Comparison of ENCODE assay signal across 8 mouse cellular contexts in the genomic region with DNA sequence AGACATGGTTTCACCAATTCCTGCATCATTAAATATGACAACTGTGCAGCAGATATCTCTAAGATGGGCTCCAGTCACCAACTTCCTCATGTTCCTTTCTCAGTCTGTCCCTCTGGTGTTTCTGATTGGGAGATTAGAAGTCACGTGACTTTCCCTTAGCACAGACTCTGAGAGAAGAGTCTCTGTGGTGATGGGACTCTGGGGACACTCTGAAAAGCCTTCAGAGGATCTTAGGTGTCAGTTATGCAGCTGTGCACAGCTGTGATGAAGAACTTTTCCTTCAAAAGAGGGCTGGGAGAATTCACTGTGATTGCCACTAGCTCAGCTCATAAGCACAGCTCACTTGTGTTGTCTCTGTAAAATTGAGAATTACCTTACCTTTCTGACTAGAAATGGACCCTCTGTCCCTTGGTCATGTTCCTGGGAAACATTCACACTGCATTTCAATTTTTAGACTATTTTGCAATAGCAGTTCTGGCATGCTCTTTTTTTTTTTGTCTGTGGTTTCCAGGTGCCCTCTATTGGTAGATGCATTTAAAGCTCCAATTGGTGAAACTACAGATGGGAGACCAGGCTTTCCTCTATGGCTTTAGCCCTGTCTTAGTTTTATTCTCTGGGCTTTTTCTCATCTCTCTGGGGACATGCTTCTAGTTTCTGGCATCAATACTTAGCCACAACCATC. TPM values are rescaled to one million over a fixed set of nuclear protein-coding genes. Genes with fewer than 3 reads are reported as not detected.
DNase-seq lines count a peak whose midpoint lies in the region; ATAC-seq and TF ChIP-seq lines count a peak whose summit lies in the region.

No protein-coding gene starts in this region.

- peak; percentile 65 for TF ChIP-seq CTCF in gastrocnemius, adult 2 months (IDR thresholded peaks at IDR 0.05)

- no peaks in the 10 kb centered on the region for H3K4me1 ChIP-seq in embryonic facial prominence, embryonic 14.5 days (ENCODE audit: control insufficient read depth, insufficient read depth, low read length)
- no peaks in the 10 kb centered on the region for H3K4me1 ChIP-seq in forebrain, embryonic 11.5 days (replicated peaks; ENCODE audit: control insufficient read depth, insufficient read depth, low read length)

- H3K27me3 ChIP-seq in embryonic facial prominence, embryonic 14.5 days (replicated peaks; ENCODE audit: control insufficient read depth, insufficient read depth, low read length) = no peaks in the 10 kb centered on the region
- no peaks in the 10 kb centered on the region for H3K27me3 ChIP-seq in forebrain, embryonic 11.5 days (ENCODE audit: control insufficient read depth, insufficient read depth, low read length)

- 42% methylated on average over 1 of the region's 1 CpGs for WGBS in embryonic facial prominence, embryonic 14.5 days
- 65% methylated on average over 1 of the region's 1 CpGs for WGBS in forebrain, embryonic 11.5 days

- H3K27ac ChIP-seq in gastrocnemius, adult 2 months = no peak overlapping the region
- no peak overlapping the region for H3K27ac ChIP-seq in embryonic facial prominence, embryonic 14.5 days (replicated peaks; ENCODE audit: low read depth, low read length)
- no peak overlapping the region for H3K27ac ChIP-seq in forebrain, embryonic 11.5 days (ENCODE audit: low read depth, low read length)

- H3K9me3 ChIP-seq in embryonic facial prominence, embryonic 14.5 days (ENCODE audit: control insufficient read depth, low read length) = no peaks in the 10 kb centered on the region
- H3K9me3 ChIP-seq in forebrain, embryonic 11.5 days (ENCODE audit: control insufficient read depth, low read length) = no peaks in the 10 kb centered on the region

- H3K4me2 ChIP-seq in embryonic facial prominence, embryonic 14.5 days (ENCODE audit: low read depth, low read length) = no peak overlapping the region
- H3K4me2 ChIP-seq in forebrain, embryonic 11.5 days (ENCODE audit: low read depth, low read length, severe bottlenecking) = no peak overlapping the region

- no peak for ATAC-seq in embryonic facial prominence, embryonic 14.5 days (ENCODE audit: low read depth)
- ATAC-seq in forebrain, embryonic 11.5 days (replicated peaks; ENCODE audit: low FRiP score) = no peak

- no peak overlapping the region for H3K9ac ChIP-seq in embryonic facial prominence, embryonic 14.5 days (ENCODE audit: low read depth, low read length)
- H3K9ac ChIP-seq in forebrain, embryonic 11.5 days (ENCODE audit: low read length) = no peak overlapping the region

- no peak for DNase-seq in gastrocnemius, adult 2 months
- no peak for DNase-seq in gastrocnemius, postnatal 25 days
- peak; percentile 6 to 9 for DNase-seq in spleen, postnatal 36 days (ENCODE audit: low spot score in 2 of 2)
- DNase-seq in spleen, adult 18-20 months = no peak
- peak; percentile 17 for DNase-seq in embryonic facial prominence, embryonic 14.5 days (ENCODE audit: low spot score)
- peak; percentile 38 for DNase-seq in retina, embryonic 14.5 days (ENCODE audit: low spot score)
- no peak for DNase-seq in forebrain, embryonic 11.5 days (ENCODE audit: low spot score)
- DNase-seq in cerebellum, postnatal 4 days (ENCODE audit: low spot score in 2 of 2) = no peak

- intact Hi-C loops in gastrocnemius, adult 2 months (cut with DNase I) = loop anchor here (5.0 kb wide), 2 partner anchors 141 to 596 kb away; no protein-coding TSS in a partner anchor

- H3K4me3 ChIP-seq in gastrocnemius, adult 2 months = no peak overlapping the region
- H3K4me3 ChIP-seq in embryonic facial prominence, embryonic 14.5 days (ENCODE audit: low read depth, low read length) = no peak overlapping the region
- no peak overlapping the region for H3K4me3 ChIP-seq in forebrain, embryonic 11.5 days (ENCODE audit: low read depth, low read length)

- H3K36me3 ChIP-seq in embryonic facial prominence, embryonic 14.5 days (ENCODE audit: control insufficient read depth, insufficient read depth, low read length) = no peaks in the 10 kb centered on the region
- H3K36me3 ChIP-seq in forebrain, embryonic 11.5 days (ENCODE audit: control insufficient read depth, insufficient read depth, low read length) = no peaks in the 10 kb centered on the region

RNA-seq across cellular contexts. Expression of a gene that starts 56.4 kb away (rescaled TPM):
- 1 to 10 TPM; 8.6 to 9.7 TPM for total RNA-seq in gastrocnemius, adult 2 months (2021)
- total RNA-seq in gastrocnemius, postnatal 25 days (2021) = 1 to 10 TPM; 8.6 to 9.9 TPM
- polyA plus RNA-seq in embryonic facial prominence, embryonic 14.5 days (2014; fragmentation: Nextera tagmentation; extraction: Ambion mirVana) = 54.2 and 55.7 TPM in 2 replicates
- 80.7 and 84.6 TPM in 2 replicates for polyA plus RNA-seq in forebrain, embryonic 11.5 days (2014; fragmentation: Nextera tagmentation; extraction: Ambion mirVana)

Comparison
In these comparisons a context has a peak if more than half of its experiments do, and no peak if none do; other contexts are left out.
1. DNase-seq: peak in spleen, postnatal 36 days (2 of 2), embryonic facial prominence, embryonic 14.5 days (single experiment) and retina, embryonic 14.5 days (single experiment); none in gastrocnemius, adult 2 months (single experiment), gastrocnemius, postnatal 25 days (single experiment), spleen, adult 18-20 months (0 of 2), forebrain, embryonic 11.5 days (single experiment) and cerebellum, postnatal 4 days (0 of 2).